Mouse (Mus musculus): ENCODE measurements around the gene Znrf2. TPM values are rescaled to one million over a fixed set of nuclear protein-coding genes. Genes with fewer than 3 reads are reported as not detected.

Gene Znrf2
- polyA plus RNA-seq, 1 experiment from 2014 or later: 5.2 TPM

- Histone ChIP-seq H3K9ac (ENCODE audit: low read length) (no peak overlapping the region), H3K4me1 (replicated peaks; ENCODE audit: control insufficient read depth, insufficient read depth) (no peaks in the 10 kb centered on the region), H3K4me3 (ENCODE audit: low read depth, low read length) (no peak overlapping the region), H3K27ac (replicated peaks) (no peak overlapping the region), H3K9me3 (ENCODE audit: control insufficient read depth, low read length) (no peaks in the 10 kb centered on the region), H3K27me3 (ENCODE audit: control insufficient read depth, insufficient read depth, low read length) (no peaks in the 10 kb centered on the region), H3K4me2 (replicated peaks; ENCODE audit: low read depth) (no peak overlapping the region), H3K36me3 (ENCODE audit: control insufficient read depth, insufficient read depth, low read length) (no peaks in the 10 kb centered on the region)
- peak; percentile 71; the same call in 1 of the 2 replicates for ATAC-seq (ENCODE audit: low FRiP score, low TSS enrichment)
- TF ChIP-seq CTCF (IDR thresholded peaks at IDR 0.05; ENCODE audit: low read depth) (no peak), EP300 (optimal IDR thresholded peaks at IDR 0.05) (no peak)
- DNase-seq (ENCODE audit: low spot score): peak; percentile 41
- 36% methylated on average over 6 of the region's 6 CpGs for WGBS
Observed at GRCm38 (mm10) chr6:54788493-54788892, 28.2 kb upstream of the Znrf2 start.

DNA sequence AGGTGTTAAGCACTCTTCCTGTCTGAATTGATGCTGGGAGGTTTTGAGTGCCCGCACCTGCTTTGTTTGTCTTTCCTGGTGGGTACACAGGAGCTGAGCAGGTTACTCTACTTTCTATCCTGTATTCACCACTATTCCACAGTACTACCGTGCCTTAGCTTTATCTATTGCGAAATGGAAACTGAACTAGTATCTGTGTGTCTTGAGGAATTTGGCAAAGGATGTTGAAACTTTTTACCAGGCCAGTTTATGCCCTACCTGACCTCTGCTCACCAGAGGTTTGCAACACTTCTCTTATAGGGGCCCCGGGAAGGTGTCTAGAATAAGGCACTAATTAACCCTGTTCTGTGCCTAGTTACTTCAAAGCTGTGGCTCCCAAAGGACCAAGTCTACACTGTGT, 27.6 kb upstream of the Znrf2 start:
- 56% methylated on average over 4 of the region's 4 CpGs for WGBS
- ATAC-seq (ENCODE audit: low FRiP score, low TSS enrichment): peak; percentile 57; the same call in 1 of the 2 replicates
- H3K4me3 ChIP-seq (ENCODE audit: low read depth, low read length): no peak overlapping the region
- H3K27me3 ChIP-seq (ENCODE audit: control insufficient read depth, insufficient read depth, low read length): no peaks in the 10 kb centered on the region
- H3K36me3 ChIP-seq (ENCODE audit: control insufficient read depth, insufficient read depth, low read length): no peaks in the 10 kb centered on the region
- no peak for DNase-seq (ENCODE audit: low spot score)
- H3K9me3 ChIP-seq (ENCODE audit: control insufficient read depth, low read length): no peaks in the 10 kb centered on the region
- no peak for TF ChIP-seq EP300 (optimal IDR thresholded peaks at IDR 0.05)
- TF ChIP-seq CTCF (IDR thresholded peaks at IDR 0.05; ENCODE audit: low read depth): no peak
- no peak overlapping the region for H3K27ac ChIP-seq (replicated peaks)
- H3K4me1 ChIP-seq (replicated peaks; ENCODE audit: control insufficient read depth, insufficient read depth): no peaks in the 10 kb centered on the region
- H3K9ac ChIP-seq (ENCODE audit: low read length): no peak overlapping the region
- H3K4me2 ChIP-seq (replicated peaks; ENCODE audit: low read depth): no peak overlapping the region

GRCm38 (mm10) chr6:54790071-54790470, 26.6 kb upstream of the Znrf2 start:
- no peaks in the 10 kb centered on the region for H3K9me3 ChIP-seq (ENCODE audit: control insufficient read depth, low read length)
- H3K4me3 ChIP-seq (ENCODE audit: low read depth, low read length): no peak overlapping the region
- no peak for DNase-seq (ENCODE audit: low spot score)
- H3K27ac ChIP-seq (replicated peaks): no peak overlapping the region
- H3K36me3 ChIP-seq (ENCODE audit: control insufficient read depth, insufficient read depth, low read length): no peaks in the 10 kb centered on the region
- H3K9ac ChIP-seq (ENCODE audit: low read length): no peak overlapping the region
- no peak overlapping the region for H3K4me2 ChIP-seq (replicated peaks; ENCODE audit: low read depth)
- TF ChIP-seq CTCF (IDR thresholded peaks at IDR 0.05; ENCODE audit: low read depth): no peak
- TF ChIP-seq EP300 (optimal IDR thresholded peaks at IDR 0.05): no peak
- H3K4me1 ChIP-seq (replicated peaks; ENCODE audit: control insufficient read depth, insufficient read depth): no peaks in the 10 kb centered on the region
- WGBS: 63% methylated on average over 4 of the region's 4 CpGs
- no peak for ATAC-seq (ENCODE audit: low FRiP score, low TSS enrichment)
- no peaks in the 10 kb centered on the region for H3K27me3 ChIP-seq (ENCODE audit: control insufficient read depth, insufficient read depth, low read length)

DNA sequence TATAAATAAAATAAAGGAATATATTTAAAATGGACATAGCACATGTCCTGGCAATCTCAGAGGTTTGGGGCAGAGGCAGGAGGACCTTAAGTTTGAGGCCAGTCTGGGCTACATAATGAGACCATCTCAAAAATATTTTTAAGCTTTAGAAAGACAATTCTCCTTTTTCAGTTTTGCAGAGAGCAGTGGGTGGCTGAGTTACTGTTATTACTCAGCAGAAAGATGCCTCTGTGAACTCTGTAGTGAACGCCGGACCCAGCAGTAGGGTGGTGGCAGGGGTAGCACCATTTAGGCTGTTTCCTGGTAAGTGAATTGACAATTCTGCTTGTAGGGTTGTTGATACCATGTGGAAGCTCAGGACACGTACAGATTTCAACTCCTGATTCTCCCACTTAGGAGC, 22.9 kb upstream of the Znrf2 start:
- no peaks in the 10 kb centered on the region for H3K9me3 ChIP-seq (ENCODE audit: control insufficient read depth, low read length)
- no peaks in the 10 kb centered on the region for H3K4me1 ChIP-seq (replicated peaks; ENCODE audit: control insufficient read depth, insufficient read depth)
- WGBS: 89% methylated on average over 3 of the region's 3 CpGs
- TF ChIP-seq EP300 (optimal IDR thresholded peaks at IDR 0.05) (no peak), CTCF (IDR thresholded peaks at IDR 0.05; ENCODE audit: low read depth) (no peak)
- H3K36me3 ChIP-seq (ENCODE audit: control insufficient read depth, insufficient read depth, low read length): no peaks in the 10 kb centered on the region
- no peak overlapping the region for H3K4me2 ChIP-seq (replicated peaks; ENCODE audit: low read depth)
- no peak overlapping the region for H3K9ac ChIP-seq (ENCODE audit: low read length)
- no peak overlapping the region for H3K4me3 ChIP-seq (ENCODE audit: low read depth, low read length)
- ATAC-seq (ENCODE audit: low FRiP score, low TSS enrichment) (no peak), DNase-seq (ENCODE audit: low spot score) (no peak)
- H3K27me3 ChIP-seq (ENCODE audit: control insufficient read depth, insufficient read depth, low read length): no peaks in the 10 kb centered on the region
- H3K27ac ChIP-seq (replicated peaks): no peak overlapping the region

- 75% methylated on average over 2 of the region's 2 CpGs for WGBS
- Histone ChIP-seq H3K27me3 (ENCODE audit: control insufficient read depth, insufficient read depth, low read length) (no peaks in the 10 kb centered on the region), H3K9me3 (ENCODE audit: control insufficient read depth, low read length) (no peaks in the 10 kb centered on the region), H3K9ac (ENCODE audit: low read length) (no peak overlapping the region), H3K36me3 (ENCODE audit: control insufficient read depth, insufficient read depth, low read length) (no peaks in the 10 kb centered on the region), H3K4me3 (ENCODE audit: low read depth, low read length) (no peak overlapping the region), H3K4me1 (replicated peaks; ENCODE audit: control insufficient read depth, insufficient read depth) (no peaks in the 10 kb centered on the region), H3K27ac (replicated peaks) (no peak overlapping the region), H3K4me2 (replicated peaks; ENCODE audit: low read depth) (no peak overlapping the region)
- ATAC-seq (ENCODE audit: low FRiP score, low TSS enrichment) (no peak), DNase-seq (ENCODE audit: low spot score) (no peak)
- TF ChIP-seq EP300 (optimal IDR thresholded peaks at IDR 0.05) (no peak), CTCF (IDR thresholded peaks at IDR 0.05; ENCODE audit: low read depth) (no peak)
Observed at GRCm38 (mm10) chr6:54794372-54794771, 22.3 kb upstream of the Znrf2 start.

GRCm38 (mm10) chr6:54794991-54795390, 21.7 kb upstream of the Znrf2 start:
- WGBS: 84% methylated on average over 5 of the region's 5 CpGs
- Histone ChIP-seq H3K4me3 (ENCODE audit: low read depth, low read length) (no peak overlapping the region), H3K27ac (replicated peaks) (no peak overlapping the region), H3K36me3 (ENCODE audit: control insufficient read depth, insufficient read depth, low read length) (no peaks in the 10 kb centered on the region), H3K4me1 (replicated peaks; ENCODE audit: control insufficient read depth, insufficient read depth) (no peaks in the 10 kb centered on the region), H3K27me3 (ENCODE audit: control insufficient read depth, insufficient read depth, low read length) (no peaks in the 10 kb centered on the region), H3K9me3 (ENCODE audit: control insufficient read depth, low read length) (no peaks in the 10 kb centered on the region), H3K4me2 (replicated peaks; ENCODE audit: low read depth) (no peak overlapping the region), H3K9ac (ENCODE audit: low read length) (no peak overlapping the region)
- DNase-seq (ENCODE audit: low spot score): no peak
- TF ChIP-seq EP300 (optimal IDR thresholded peaks at IDR 0.05) (no peak), CTCF (IDR thresholded peaks at IDR 0.05; ENCODE audit: low read depth) (no peak)
- no peak for ATAC-seq (ENCODE audit: low FRiP score, low TSS enrichment)

Measured in stomach, postnatal 0 days (tissue).